Mouse (Mus musculus) spleen, adult 2 months (tissue): Measurements from ENCODE around the gene Gtse1. TPM values are rescaled to one million over a fixed set of nuclear protein-coding genes. Genes with fewer than 3 reads are reported as not detected.

ENCODE experiments used
- DNase-seq, 2 experiments: peaks; one replicate each; pipeline versions ENCODE4 v3.0.0 to v3.0.0-alpha.2; 2012 to 2021; ENCODE audit warnings: low spot score in 2 of 2, low read depth in 1 of 2
- H3K27ac ChIP-seq: fragments of 200-500 bp; 2 replicates; pipeline ENCODE4 v1.5.1; 2012; ENCODE audit warnings: low read length, inconsistent platforms; ENCODE audit not compliant: insufficient read depth
- H3K27me3 ChIP-seq: fragments of 200-500 bp; 2 replicates; pipeline ENCODE4 v1.6.1; 2012; ENCODE audit warnings: mild to moderate bottlenecking, moderate library complexity, low read length, inconsistent platforms; ENCODE audit not compliant: control insufficient read depth, insufficient read depth
- H3K36me3 ChIP-seq: fragments of 200-500 bp; 2 replicates; pipeline ENCODE4 v1.6.1; 2012; ENCODE audit warnings: mild to moderate bottlenecking, low read length, inconsistent platforms; ENCODE audit not compliant: control insufficient read depth, insufficient read depth
- H3K4me1 ChIP-seq: fragments of 200-500 bp; 2 replicates; pipeline ENCODE4 v1.6.1; 2011; ENCODE audit warnings: inconsistent platforms; ENCODE audit not compliant: control insufficient read depth, insufficient read depth, insufficient read length
- H3K4me3 ChIP-seq: fragments of 200-500 bp; 2 replicates; pipeline ENCODE4 v1.5.1; 2011; ENCODE audit warnings: mild to moderate bottlenecking, inconsistent platforms; ENCODE audit not compliant: insufficient read depth, insufficient read length; ENCODE audit errors: extremely low read depth
- CTCF ChIP-seq: fragments of 200-500 bp; IDR thresholded peaks from 2 replicates; pipeline ENCODE4 v1.5.1; 2011; ENCODE audit warnings: mild to moderate bottlenecking, inconsistent platforms; ENCODE audit not compliant: insufficient read depth, insufficient read length, insufficient replicate concordance; ENCODE audit errors: extremely low read depth
- POLR2A ChIP-seq: fragments of 200-500 bp; IDR thresholded peaks from 2 replicates; pipeline ENCODE4 v1.6.1; 2011; ENCODE audit warnings: low read depth, low read length, inconsistent platforms
- WGBS: fragments of 180-500 bp; shearing (Covaris S2); methylation state at CpG from one replicate; pipeline ENCODE4 v1.1.7; 2018; 5-methylcytosine and 5-hydroxymethylcytosine counted together
- polyA plus RNA-seq: library from polyadenylated mRNA; depleted of rRNA; stranded (reverse); fragments of >200 nt; gene quantifications from 2 replicates; pipeline ENCODE4 v1.2.3, GENCODE M21; 2012

Gene Gtse1
- polyA plus RNA-seq, 1 experiment: 5.2 TPM

DNA sequence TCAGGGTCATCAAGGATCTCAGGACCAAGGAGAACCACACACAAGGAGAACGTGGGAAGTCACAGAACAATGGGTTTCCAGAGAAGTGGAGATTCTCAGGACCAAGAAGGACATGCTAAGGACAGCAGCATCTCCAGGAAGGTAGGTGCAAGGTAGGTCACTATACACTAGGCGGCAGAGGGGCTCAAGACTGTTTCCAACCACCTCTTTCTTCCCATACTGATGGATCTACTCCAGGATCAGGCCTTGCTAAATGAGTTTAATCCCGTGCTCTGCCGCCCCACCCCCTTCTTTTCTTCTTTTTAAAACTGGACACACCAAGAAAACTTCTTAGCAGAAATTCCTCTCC lies 37.6 kb upstream of the Gtse1 start:
- no peak overlapping the region for H3K27ac ChIP-seq
- H3K4me1 ChIP-seq: peaks cover 5% of the 10 kb centered on the region; the same call in 1 of the 2 replicates
- WGBS: 41% methylated on average over 4 of the region's 4 CpGs
- DNase-seq: no peak
- H3K27me3 ChIP-seq: peaks cover 7% of the 10 kb centered on the region
- H3K36me3 ChIP-seq: no peaks in the 10 kb centered on the region
- H3K4me3 ChIP-seq: no peak overlapping the region
- TF ChIP-seq POLR2A: no peak
- TF ChIP-seq CTCF: no peak

DNA sequence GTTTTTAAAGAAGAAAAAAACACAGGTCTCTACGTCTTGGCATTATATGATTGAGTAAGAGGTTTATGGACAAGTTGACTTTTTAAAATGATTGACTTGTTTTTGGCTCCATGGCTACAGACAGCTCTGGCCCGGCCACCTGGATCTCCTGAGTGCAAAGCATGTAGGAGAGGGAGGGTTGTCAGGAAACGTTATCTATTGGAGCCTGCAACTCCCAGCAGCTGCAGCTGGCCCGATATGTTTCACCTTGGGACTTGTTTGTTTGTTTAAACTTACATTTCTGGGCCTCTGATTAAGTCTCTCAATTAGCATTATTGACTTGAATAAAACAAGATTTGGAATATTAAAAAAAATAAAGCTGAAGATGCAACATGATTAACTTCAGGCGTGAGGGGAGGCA lies 32.9 kb upstream of the Gtse1 start:
- DNase-seq: no peak
- Histone ChIP-seq H3K27me3 (0 out of 2 replicates have a peak, but pooled peaks cover under 1% of the 10 kb centered on the region), H3K4me3 (no peak overlapping the region), H3K27ac (no peak overlapping the region), H3K36me3 (no peaks in the 10 kb centered on the region), H3K4me1 (peaks cover 4% of the 10 kb centered on the region)
- TF ChIP-seq POLR2A: no peak
- TF ChIP-seq CTCF: no peak
- 68% methylated on average over 5 of the region's 5 CpGs for WGBS

DNA sequence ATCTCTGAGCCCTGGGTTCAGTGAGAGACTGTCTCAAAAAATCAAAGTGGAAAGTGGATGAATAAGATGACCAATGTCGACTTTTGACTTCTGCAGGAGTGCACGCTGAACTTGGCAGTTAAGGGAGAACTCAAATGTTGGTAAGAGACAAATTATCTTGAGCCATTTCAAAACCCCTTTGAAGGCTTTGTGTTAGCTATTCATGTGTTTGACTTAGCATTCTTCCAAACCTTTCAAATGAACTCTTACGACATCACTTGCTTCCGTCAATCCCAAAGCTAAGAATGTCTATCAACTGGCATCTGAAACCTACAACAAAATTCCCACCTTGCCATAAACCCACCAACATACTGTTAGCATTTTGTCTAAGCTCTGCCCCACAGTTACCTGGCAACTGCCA lies 31.5 kb upstream of the Gtse1 start:
- Histone ChIP-seq H3K4me1 (peaks cover 10% of the 10 kb centered on the region; the same call in 1 of the 2 replicates), H3K36me3 (no peaks in the 10 kb centered on the region), H3K4me3 (no peak overlapping the region), H3K27me3 (no peaks in the 10 kb centered on the region), H3K27ac (no peak overlapping the region)
- WGBS: 90% methylated on average over 4 of the region's 4 CpGs
- TF ChIP-seq POLR2A (no peak), CTCF (no peak)
- DNase-seq: no peak

DNA sequence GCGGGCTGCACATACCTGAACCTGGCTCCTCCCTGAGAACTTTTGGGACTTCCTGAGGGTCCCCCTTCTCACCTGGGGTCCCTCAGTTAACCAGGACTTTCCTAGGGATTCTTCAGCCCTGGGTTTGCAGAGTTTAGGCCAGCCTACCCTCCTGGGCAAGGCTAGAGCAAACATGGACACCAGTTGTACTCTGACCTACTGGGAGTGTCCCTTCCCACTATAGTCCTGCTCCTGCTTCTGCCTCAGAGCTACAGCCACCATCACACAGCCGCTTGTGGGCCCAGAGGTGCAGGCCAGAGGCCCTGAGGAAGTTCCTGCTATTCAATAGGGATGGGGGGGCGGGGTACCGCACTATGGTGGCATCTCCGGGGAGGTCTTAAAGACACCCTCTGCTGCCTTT lies 30.1 kb upstream of the Gtse1 start:
- no peak for DNase-seq
- H3K27ac ChIP-seq: no peak overlapping the region

DNA sequence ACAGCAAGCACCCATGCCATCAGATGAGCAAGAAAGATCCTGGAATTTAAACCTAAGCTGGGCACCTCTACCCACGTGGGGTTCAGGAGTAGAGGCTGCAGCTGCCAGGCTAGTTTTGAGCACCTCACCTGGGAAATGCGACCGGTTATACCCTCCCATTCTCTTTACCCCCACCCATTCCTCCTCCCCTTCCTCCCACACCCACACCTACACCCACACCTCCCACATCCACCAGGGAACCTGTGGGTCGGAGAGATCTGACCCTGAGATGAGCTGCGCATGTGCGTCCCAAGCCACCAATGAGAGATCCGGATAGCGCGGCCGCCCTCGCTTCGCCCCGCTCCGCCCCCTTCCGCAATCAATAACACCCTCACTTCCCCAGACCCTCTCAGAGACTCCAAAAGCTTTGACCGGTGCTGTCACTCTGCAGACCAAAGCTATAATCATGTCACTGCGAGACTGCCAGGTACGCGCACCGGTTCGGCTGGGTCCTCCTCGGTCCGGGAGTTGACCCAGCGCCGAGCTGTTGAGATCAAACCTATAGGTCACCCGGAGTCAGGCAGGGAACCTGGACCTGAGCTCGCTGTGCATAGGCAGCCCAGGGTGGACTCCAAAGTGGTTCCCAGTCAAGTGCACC lies 27.5 kb upstream of the Gtse1 start, which contains the start of gene Ttc38:
Gene Ttc38, plus strand, starts transcription at position 353 of the 637 bp plus-strand sequence.
- peak; percentile 40 to 88 for DNase-seq
- WGBS: under 1% methylated on average over 27 of the region's 27 CpGs
- peak within 1 kb of the TSS; percentile 84 for H3K4me3 ChIP-seq
- no peaks in the 10 kb centered on the region for H3K27me3 ChIP-seq
- H3K4me1 ChIP-seq: peaks cover 10% of the 10 kb centered on the region; the same call in 1 of the 2 replicates
- H3K27ac ChIP-seq: peak within 1 kb of the TSS; percentile 71
- TF ChIP-seq POLR2A (peak; percentile 84), CTCF (no peak)
- H3K36me3 ChIP-seq: no peaks in the 10 kb centered on the region; the same call in 1 of the 2 replicates

More for the DNA sequence above, 30.1 kb upstream of the Gtse1 start:
- TF ChIP-seq CTCF (no peak), POLR2A (no peak)
- Histone ChIP-seq H3K4me1 (peaks cover 10% of the 10 kb centered on the region; the same call in 1 of the 2 replicates), H3K27me3 (no peaks in the 10 kb centered on the region), H3K4me3 (no peak overlapping the region), H3K36me3 (no peaks in the 10 kb centered on the region)
- WGBS: 78% methylated on average over 5 of the region's 5 CpGs

- H3K4me1 ChIP-seq: peaks cover 10% of the 10 kb centered on the region; the same call in 1 of the 2 replicates
- peak overlapping the region; percentile 84 for H3K4me3 ChIP-seq
- H3K27ac ChIP-seq: peak overlapping the region; percentile 71; the same call in 1 of the 2 replicates
- H3K36me3 ChIP-seq: no peaks in the 10 kb centered on the region; the same call in 1 of the 2 replicates
- WGBS: 46% methylated on average over 8 of the region's 8 CpGs
- no peak for TF ChIP-seq POLR2A
- no peak for TF ChIP-seq CTCF
- no peak for DNase-seq
- no peaks in the 10 kb centered on the region for H3K27me3 ChIP-seq
These were observed 26.9 kb upstream of the Gtse1 start for GRCm38 (mm10) chr15:85832599-85832998.

DNA sequence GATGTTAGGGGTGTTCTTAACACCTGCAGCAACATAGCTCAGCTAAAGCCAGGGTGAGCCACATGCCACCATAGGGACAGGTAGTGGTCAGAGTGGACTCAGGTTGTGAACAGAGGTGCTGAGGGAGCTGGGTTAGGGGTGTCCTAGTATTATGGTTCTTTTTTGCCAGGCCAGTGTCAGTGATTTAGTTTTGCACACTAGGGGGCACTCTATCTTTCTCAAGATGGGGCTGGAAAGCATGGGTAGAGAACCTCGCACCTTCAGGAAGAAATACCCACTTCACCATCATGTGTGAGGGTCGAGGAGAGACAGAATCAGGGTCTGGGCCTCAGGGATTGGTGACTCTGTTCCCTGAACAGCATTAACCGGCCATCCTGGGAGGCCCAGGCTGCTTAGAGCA lies 24.2 kb upstream of the Gtse1 start:
- Histone ChIP-seq H3K4me3 (no peak overlapping the region), H3K4me1 (peaks cover 10% of the 10 kb centered on the region; the same call in 1 of the 2 replicates), H3K27me3 (no peaks in the 10 kb centered on the region), H3K36me3 (no peaks in the 10 kb centered on the region; the same call in 1 of the 2 replicates), H3K27ac (no peak overlapping the region)
- no peak for DNase-seq
- 64% methylated on average over 3 of the region's 3 CpGs for WGBS
- TF ChIP-seq CTCF: no peak
